Mouse (Mus musculus) c-Kit-positive CD71-positive TER-119-positive erythroid progenitor cells, embryonic 14.5 days (primary cell): ENCODE measurements around the gene Luzp2.
"Not testable (repeated sequence)": the region's sequence is repeated elsewhere in the genome, so short reads cannot be mapped to it uniquely, and the experiment has no call there.

Source experiments
- DNase-seq: peaks from one replicate; pipeline ENCODE4 v3.0.0-alpha.2; 2013; ENCODE audit warnings: low spot score

The Luzp2 gene

DNA sequence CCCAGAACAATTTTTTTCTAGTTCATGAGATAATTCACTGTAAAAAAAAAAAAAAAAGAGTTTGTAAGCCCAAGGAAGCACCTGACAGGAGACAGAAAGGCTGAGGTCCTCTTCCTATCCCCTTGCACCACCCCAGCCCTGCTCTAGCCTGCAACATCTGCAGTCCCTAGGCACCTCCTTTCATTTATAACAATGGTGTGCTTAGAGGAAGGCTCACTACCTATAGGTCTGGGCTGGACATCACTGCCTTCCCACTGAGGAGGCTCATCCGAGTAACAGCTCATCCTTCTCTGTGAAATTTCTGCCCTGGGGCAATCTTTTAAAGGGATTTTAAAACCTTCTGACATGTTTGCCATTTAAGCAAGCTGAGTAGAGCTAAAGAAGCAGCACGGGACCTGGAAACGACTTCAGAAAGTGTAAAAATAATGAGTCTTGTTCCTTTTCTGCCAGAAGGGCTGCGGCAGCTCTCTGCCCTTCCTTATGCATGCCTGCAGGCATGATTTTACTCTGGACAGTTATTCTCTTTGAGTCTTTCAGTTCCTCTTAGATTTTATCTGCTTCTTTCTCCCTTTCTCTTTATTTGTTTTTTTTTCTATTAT lies 174.0 kb downstream of the Luzp2 start:
- DNase-seq = no peak

DNA sequence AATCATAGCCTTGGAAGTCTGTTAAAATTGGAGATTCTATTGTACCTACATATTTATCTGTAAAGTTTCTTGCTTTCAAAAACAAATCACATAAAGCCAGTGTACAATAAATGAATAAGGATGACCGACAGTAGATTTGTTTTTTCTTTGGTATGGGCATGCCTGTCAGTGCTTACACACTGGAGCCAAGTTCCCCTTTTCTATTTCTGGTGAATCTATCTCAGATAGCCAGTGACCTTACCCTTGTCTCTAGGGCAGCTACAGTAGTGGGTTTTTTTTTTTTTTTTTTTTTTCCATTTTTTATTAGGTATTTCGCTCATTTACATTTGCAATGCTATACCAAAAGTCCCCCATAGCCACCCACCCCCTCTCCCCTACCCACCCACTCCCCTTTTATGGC lies 298.6 kb downstream of the Luzp2 start:
- not testable (repeated sequence) for DNase-seq

DNA sequence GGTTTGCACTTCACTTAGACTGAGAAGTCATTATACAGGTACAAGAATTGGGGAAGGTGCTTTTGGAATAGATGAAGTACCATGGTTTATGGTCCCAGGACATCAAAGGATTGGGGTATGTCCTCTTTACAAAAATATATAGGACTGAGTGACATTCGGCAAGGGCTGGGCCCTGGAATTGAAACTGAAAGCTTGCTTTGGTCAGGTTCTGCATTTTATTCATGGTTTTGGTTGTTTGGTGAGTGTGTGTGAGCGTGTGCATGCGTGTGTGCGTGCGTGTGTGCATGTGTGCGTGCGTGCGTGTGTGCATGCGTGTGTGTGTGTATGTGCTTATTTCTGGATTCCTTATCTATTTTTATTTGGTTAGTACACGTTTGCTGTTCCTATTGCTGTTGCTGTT lies 353.6 kb downstream of the Luzp2 start:
- no peak for DNase-seq

DNA sequence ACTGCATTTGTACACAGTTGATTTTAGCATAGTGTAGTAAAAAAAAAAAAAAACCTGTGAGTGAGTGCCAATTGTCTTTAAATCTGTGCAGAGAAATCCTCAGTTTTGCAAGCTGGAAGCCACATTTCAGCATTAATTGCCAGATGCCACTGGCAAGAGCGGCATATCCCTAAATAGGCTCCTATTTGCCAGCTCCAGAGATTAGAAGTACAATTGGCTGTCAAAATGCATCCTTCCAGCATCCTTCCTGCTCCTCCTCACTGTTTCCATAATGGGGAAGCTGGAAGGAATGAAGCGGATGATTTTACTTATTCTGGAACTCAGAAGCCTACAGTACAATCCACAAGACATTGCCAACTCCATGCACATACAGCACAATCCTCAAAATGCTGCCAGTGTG lies 354.2 kb downstream of the Luzp2 start:
- no peak for DNase-seq

DNA sequence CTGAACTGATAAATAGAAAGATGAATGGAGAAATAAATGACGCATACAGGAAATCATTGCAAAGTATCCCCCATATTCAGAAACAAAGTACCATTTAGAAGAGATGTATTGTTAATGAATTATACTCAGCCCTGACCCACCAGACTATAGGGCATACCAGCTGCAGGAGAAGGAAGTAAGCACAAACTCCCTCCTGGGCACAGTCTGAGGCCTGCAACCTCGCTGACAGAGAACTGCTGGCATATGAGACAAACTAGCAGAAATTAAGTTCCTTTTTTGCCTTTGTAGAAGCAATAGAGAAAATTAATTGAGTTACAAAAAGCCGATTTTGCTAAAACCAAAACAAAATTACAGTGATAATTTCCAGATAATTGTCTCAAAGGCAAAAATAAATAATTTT lies 355.4 kb downstream of the Luzp2 start:
- DNase-seq = no peak

DNA sequence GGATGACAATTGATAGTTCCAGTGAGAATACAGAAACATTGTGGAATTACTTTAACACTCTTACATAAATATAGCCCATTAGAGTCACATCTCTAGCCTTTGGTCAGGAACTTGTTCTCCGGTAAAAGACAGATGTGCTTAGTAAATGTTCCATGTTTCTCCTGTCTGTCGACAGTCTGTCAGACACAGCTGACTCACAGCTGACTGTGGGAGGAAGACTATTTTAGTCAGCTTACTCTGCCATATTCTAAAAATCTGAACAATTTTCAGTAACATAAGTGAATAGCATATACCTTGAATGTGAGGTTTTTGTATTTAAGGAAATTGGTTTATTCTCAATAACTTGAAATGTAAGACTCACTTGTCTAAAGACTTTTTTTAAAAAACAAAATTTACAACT lies 363.5 kb downstream of the Luzp2 start:
- no peak for DNase-seq

DNA sequence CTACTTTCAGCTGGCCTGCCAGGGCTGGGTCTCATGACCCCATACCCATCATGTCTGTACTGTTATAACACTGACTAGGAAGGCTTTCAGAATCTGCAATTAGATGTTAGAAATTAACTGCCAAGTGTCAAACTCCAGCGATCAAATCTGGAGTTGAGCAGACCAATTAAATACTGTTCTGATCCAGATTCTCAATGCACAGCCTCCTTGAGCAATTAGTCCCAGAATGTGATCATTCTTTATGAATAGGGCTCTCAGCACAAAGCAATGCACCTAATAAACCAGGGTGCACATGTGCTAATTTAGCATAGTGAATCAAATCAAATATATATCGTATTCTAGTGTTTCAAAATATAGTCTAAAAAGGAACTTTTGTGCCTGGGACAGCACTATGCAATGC lies 387.7 kb downstream of the Luzp2 start:
- no peak for DNase-seq

DNA sequence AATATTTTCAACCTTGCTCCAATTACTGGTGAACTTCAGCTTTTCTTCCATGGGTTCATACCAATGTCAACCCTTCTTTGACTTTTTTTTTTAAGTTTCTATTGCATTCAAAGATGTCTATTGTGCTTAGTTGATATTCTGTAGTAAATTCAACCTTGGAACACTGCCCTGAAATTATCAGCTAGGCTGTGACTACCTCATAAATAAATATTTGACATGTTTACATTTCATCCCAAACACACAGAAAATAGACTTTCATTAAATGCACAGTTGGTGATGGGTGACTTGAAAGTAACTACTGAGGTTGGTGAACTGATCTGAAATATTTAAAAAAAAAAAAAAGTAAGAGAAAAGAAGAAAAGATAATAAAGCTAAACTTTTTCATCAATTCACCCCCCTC lies 394.1 kb downstream of the Luzp2 start:
- DNase-seq = no peak
